Mouse (Mus musculus): ENCODE measurements at regions not wholly inside any gene's neighbourhood (a gene's known extent, or its start where the extent isn't known, plus 50 kb on each side); places are given as distances from the start of the nearest gene placed in this dataset.

GRCm38 (mm10) chr7:144996847-144997246 is 57.1 kb upstream of the Ccnd1 start:
- no peaks in the 10 kb centered on the region for H3K9me3 ChIP-seq (replicated peaks; ENCODE audit: control insufficient read depth, low read length)
- H3K36me3 ChIP-seq (ENCODE audit: control insufficient read depth, insufficient read depth): no peaks in the 10 kb centered on the region
- H3K4me2 ChIP-seq (ENCODE audit: low read depth, low read length): no peak overlapping the region
- no peak overlapping the region for H3K4me3 ChIP-seq (ENCODE audit: low read length)
- WGBS: 55% methylated on average over 3 of the region's 3 CpGs
- no peaks in the 10 kb centered on the region for H3K4me1 ChIP-seq (ENCODE audit: control insufficient read depth, insufficient read depth, low read length)
- H3K27ac ChIP-seq (ENCODE audit: low read length): no peak overlapping the region
- no peak overlapping the region for H3K9ac ChIP-seq (ENCODE audit: low read length)
- peak; percentile 62 for ATAC-seq (replicated peaks; ENCODE audit: extremely low read depth, insufficient read depth, low FRiP score)
- no peaks in the 10 kb centered on the region for H3K27me3 ChIP-seq (ENCODE audit: control insufficient read depth, insufficient read depth, low read length)

GRCm38 (mm10) chr7:144994229-144994628 is 54.5 kb upstream of the Ccnd1 start:
- H3K9me3 ChIP-seq (replicated peaks; ENCODE audit: control insufficient read depth, low read length): no peaks in the 10 kb centered on the region
- 73% methylated on average over 4 of the region's 4 CpGs for WGBS

GRCm38 (mm10) chr7:144993566-144993965 is 53.8 kb upstream of the Ccnd1 start:
- H3K9me3 ChIP-seq (replicated peaks; ENCODE audit: control insufficient read depth, low read length): no peaks in the 10 kb centered on the region
- no peaks in the 10 kb centered on the region for H3K4me1 ChIP-seq (ENCODE audit: control insufficient read depth, insufficient read depth, low read length)
- no peak overlapping the region for H3K4me2 ChIP-seq (ENCODE audit: low read depth, low read length)
- H3K27ac ChIP-seq (ENCODE audit: low read length): no peak overlapping the region
- WGBS: 77% methylated on average over 4 of the region's 4 CpGs
- ATAC-seq (replicated peaks; ENCODE audit: extremely low read depth, insufficient read depth, low FRiP score): no peak
- no peaks in the 10 kb centered on the region for H3K27me3 ChIP-seq (ENCODE audit: control insufficient read depth, insufficient read depth, low read length)
- H3K9ac ChIP-seq (ENCODE audit: low read length): no peak overlapping the region
- no peaks in the 10 kb centered on the region for H3K36me3 ChIP-seq (ENCODE audit: control insufficient read depth, insufficient read depth)
- no peak overlapping the region for H3K4me3 ChIP-seq (ENCODE audit: low read length)

More at GRCm38 (mm10) chr7:144994229-144994628, 54.5 kb upstream of the Ccnd1 start:
- no peak overlapping the region for H3K9ac ChIP-seq (ENCODE audit: low read length)
- H3K4me1 ChIP-seq (ENCODE audit: control insufficient read depth, insufficient read depth, low read length): no peaks in the 10 kb centered on the region
- no peaks in the 10 kb centered on the region for H3K27me3 ChIP-seq (ENCODE audit: control insufficient read depth, insufficient read depth, low read length)
- H3K36me3 ChIP-seq (ENCODE audit: control insufficient read depth, insufficient read depth): no peaks in the 10 kb centered on the region
- no peak overlapping the region for H3K4me3 ChIP-seq (ENCODE audit: low read length)
- ATAC-seq (replicated peaks; ENCODE audit: extremely low read depth, insufficient read depth, low FRiP score): no peak
- H3K4me2 ChIP-seq (ENCODE audit: low read depth, low read length): no peak overlapping the region
- no peak overlapping the region for H3K27ac ChIP-seq (ENCODE audit: low read length)

- Histone ChIP-seq H3K9ac (ENCODE audit: low read length) (no peak overlapping the region), H3K36me3 (ENCODE audit: control insufficient read depth, insufficient read depth) (no peaks in the 10 kb centered on the region)
These were observed 52.0 kb upstream of the Ccnd1 start for GRCm38 (mm10) chr7:144991760-144992159.

More at GRCm38 (mm10) chr7:144991760-144992159, 52.0 kb upstream of the Ccnd1 start:
- Histone ChIP-seq H3K9me3 (replicated peaks; ENCODE audit: control insufficient read depth, low read length) (no peaks in the 10 kb centered on the region), H3K27ac (ENCODE audit: low read length) (no peak overlapping the region), H3K4me2 (ENCODE audit: low read depth, low read length) (no peak overlapping the region), H3K4me3 (ENCODE audit: low read length) (no peak overlapping the region), H3K4me1 (ENCODE audit: control insufficient read depth, insufficient read depth, low read length) (no peaks in the 10 kb centered on the region), H3K27me3 (ENCODE audit: control insufficient read depth, insufficient read depth, low read length) (no peaks in the 10 kb centered on the region)
- ATAC-seq (replicated peaks; ENCODE audit: extremely low read depth, insufficient read depth, low FRiP score): no peak
- WGBS: 93% methylated on average over 1 of the region's 1 CpGs

Data from heart, embryonic 16.5 days (tissue).